Mouse (Mus musculus): ENCODE data around the gene Ccer2. TPM values are rescaled to one million over a fixed set of nuclear protein-coding genes. Genes with fewer than 3 reads are reported as not detected.

Gene Ccer2
- total RNA-seq, 2 experiments from 2014 or later: 0.34 to 0.36 TPM

GRCm38 (mm10) chr7:28766173-28766879 is 10.4 kb downstream of the Ccer2 start, which contains the start of gene Sirt2:
Sirt2 (plus strand) TSS chr7:28766735.
- peak; percentile 97 to 99 for DNase-seq (ENCODE audit: low spot score in 2 of 2)
- peak; percentile 43; the same call in 1 of the 2 replicates for TF ChIP-seq CTCF (conservative IDR thresholded peaks at IDR 0.05)
- H3K27ac ChIP-seq: peak within 1 kb of the TSS; percentile 93
- H3K4me3 ChIP-seq: peak within 1 kb of the TSS; percentile 91

- no peak for TF ChIP-seq CTCF (conservative IDR thresholded peaks at IDR 0.05)
- Histone ChIP-seq H3K4me3 (peak overlapping the region; percentile 91), H3K27ac (peak overlapping the region; percentile 93)
- no peak for DNase-seq (ENCODE audit: low spot score in 2 of 2)
These were observed 10.9 kb downstream of the Ccer2 start for GRCm38 (mm10) chr7:28766910-28767309.

GRCm38 (mm10) chr7:28767462-28767965 is 11.5 kb downstream of the Ccer2 start, which contains the start of gene Nfkbib:
Nfkbib (minus strand) TSS chr7:28767512.
- no peak for TF ChIP-seq CTCF (conservative IDR thresholded peaks at IDR 0.05)
- peak within 1 kb of the TSS; percentile 91 for H3K4me3 ChIP-seq
- H3K27ac ChIP-seq: peak within 1 kb of the TSS; percentile 93

GRCm38 (mm10) chr7:28769414-28769958 is 13.5 kb downstream of the Ccer2 start:
- no peak for DNase-seq (ENCODE audit: low spot score in 2 of 2)
- H3K4me3 ChIP-seq: no peak overlapping the region
- no peak overlapping the region for H3K27ac ChIP-seq
- no peak for TF ChIP-seq CTCF (conservative IDR thresholded peaks at IDR 0.05)

More at GRCm38 (mm10) chr7:28767462-28767965, 11.5 kb downstream of the Ccer2 start, which contains the start of gene Nfkbib:
- no peak for DNase-seq (ENCODE audit: low spot score in 2 of 2)

GRCm38 (mm10) chr7:28770309-28770708 is 14.3 kb downstream of the Ccer2 start:
- H3K27ac ChIP-seq: no peak overlapping the region
- TF ChIP-seq CTCF (conservative IDR thresholded peaks at IDR 0.05): no peak
- no peak overlapping the region for H3K4me3 ChIP-seq
- DNase-seq (ENCODE audit: low spot score in 2 of 2): no peak

- no peak overlapping the region for H3K4me3 ChIP-seq
- H3K27ac ChIP-seq: no peak overlapping the region
- no peak for DNase-seq (ENCODE audit: low spot score in 2 of 2)
- TF ChIP-seq CTCF (conservative IDR thresholded peaks at IDR 0.05): no peak
These were observed 15.9 kb downstream of the Ccer2 start for GRCm38 (mm10) chr7:28771867-28772266.

- TF ChIP-seq CTCF (conservative IDR thresholded peaks at IDR 0.05): no peak
- H3K4me3 ChIP-seq: no peak overlapping the region
- no peak for DNase-seq (ENCODE audit: low spot score in 2 of 2)
- H3K27ac ChIP-seq: peak overlapping the region; percentile 51; the same call in 1 of the 2 replicates
These were observed 17.2 kb downstream of the Ccer2 start for GRCm38 (mm10) chr7:28773163-28773562.

GRCm38 (mm10) chr7:28774164-28774563 is 18.2 kb downstream of the Ccer2 start:
- H3K27ac ChIP-seq: peak overlapping the region; percentile 61; the same call in 1 of the 2 replicates
- no peak for DNase-seq (ENCODE audit: low spot score in 2 of 2)
- no peak for TF ChIP-seq CTCF (conservative IDR thresholded peaks at IDR 0.05)
- H3K4me3 ChIP-seq: no peak overlapping the region

GRCm38 (mm10) chr7:28775129-28775528 is 19.2 kb downstream of the Ccer2 start:
- no peak for TF ChIP-seq CTCF (conservative IDR thresholded peaks at IDR 0.05)
- H3K27ac ChIP-seq: no peak overlapping the region
- no peak for DNase-seq (ENCODE audit: low spot score in 2 of 2)
- no peak overlapping the region for H3K4me3 ChIP-seq

GRCm38 (mm10) chr7:28778825-28779224 is 22.9 kb downstream of the Ccer2 start:
- DNase-seq (ENCODE audit: low spot score in 2 of 2): no peak
- H3K27ac ChIP-seq: no peak overlapping the region
- no peak for TF ChIP-seq CTCF (conservative IDR thresholded peaks at IDR 0.05)
- H3K4me3 ChIP-seq: no peak overlapping the region

GRCm38 (mm10) chr7:28780067-28780658 is 24.2 kb downstream of the Ccer2 start:
- peak; percentile 82 for TF ChIP-seq CTCF (conservative IDR thresholded peaks at IDR 0.05)
- Histone ChIP-seq H3K4me3 (no peak overlapping the region), H3K27ac (peak overlapping the region; percentile 70)
- peak; percentile 87 to 94 for DNase-seq (ENCODE audit: low spot score in 2 of 2)

- DNase-seq (ENCODE audit: low spot score in 2 of 2): no peak
- TF ChIP-seq CTCF (conservative IDR thresholded peaks at IDR 0.05): no peak
- Histone ChIP-seq H3K4me3 (no peak overlapping the region), H3K27ac (peak overlapping the region; percentile 70)
These were observed 24.9 kb downstream of the Ccer2 start for GRCm38 (mm10) chr7:28780857-28781256.

GRCm38 (mm10) chr7:28781261-28781663 is 25.3 kb downstream of the Ccer2 start:
- TF ChIP-seq CTCF (conservative IDR thresholded peaks at IDR 0.05): no peak
- DNase-seq (ENCODE audit: low spot score in 2 of 2): no peak
- no peak overlapping the region for H3K4me3 ChIP-seq
- H3K27ac ChIP-seq: peak overlapping the region; percentile 70

Data from layer of hippocampus, adult 2 months (tissue).